Mouse (Mus musculus) myocyte (in vitro differentiated cells): ENCODE measurements around the gene Kazn. TPM values are rescaled to one million over a fixed set of nuclear protein-coding genes. Genes with fewer than 3 reads are reported as not detected.

ENCODE experiments used
- H3K27me3 ChIP-seq: one replicate; pipeline ENCODE4 v1.6.1; 2011; ENCODE audit not compliant: control insufficient read depth, insufficient read depth, insufficient read length
- H3K36me3 ChIP-seq: one replicate; pipeline ENCODE4 v1.6.1; 2011; ENCODE audit not compliant: control insufficient read depth, insufficient read depth
- H3K4me2 ChIP-seq: one replicate; pipeline ENCODE4 v1.6.1; 2011; ENCODE audit warnings: low read depth, control low read depth
- H3K4me3 ChIP-seq: one replicate; pipeline ENCODE4 v1.5.1; 2011; ENCODE audit warnings: mild to moderate bottlenecking, control low read depth, moderate library complexity
- H3K79me2 ChIP-seq: one replicate; pipeline ENCODE4 v1.6.1; 2011; ENCODE audit not compliant: control insufficient read depth, insufficient read depth
- H3ac ChIP-seq: one replicate; pipeline ENCODE4 v1.6.1; 2011; ENCODE audit not compliant: control insufficient read depth, insufficient read length
- CEBPB ChIP-seq: IDR thresholded peaks from 2 replicates; pipeline ENCODE4 v1.6.1; 2011; ENCODE audit warnings: mild to moderate bottlenecking, moderate library complexity; ENCODE audit not compliant: poor library complexity, insufficient read depth, severe bottlenecking
- E2F4 ChIP-seq: IDR thresholded peaks from one replicate; pipeline ENCODE4 v1.6.1; 2011; ENCODE audit warnings: mild to moderate bottlenecking, control low read depth, moderate library complexity; ENCODE audit not compliant: insufficient read depth
- MAX ChIP-seq: IDR thresholded peaks from one replicate; pipeline ENCODE4 v1.6.1; 2011; ENCODE audit warnings: low read depth, mild to moderate bottlenecking, control low read depth
- MYOD1 ChIP-seq, 3 experiments: IDR thresholded peaks; one replicate each; pipeline ENCODE4 v1.6.1; 2011; ENCODE audit warnings: control low read depth in 2 of 3, low read depth in 2 of 3, mild to moderate bottlenecking in 2 of 3, moderate library complexity in 1 of 3; ENCODE audit not compliant: insufficient read length in 2 of 3, control insufficient read depth in 1 of 3
- MYOG ChIP-seq, 3 experiments: IDR thresholded peaks; one replicate each; pipeline ENCODE4 v1.6.1; 2011; ENCODE audit warnings: control low read depth in 2 of 3, low read depth in 2 of 3, mild to moderate bottlenecking in 2 of 3; ENCODE audit not compliant: insufficient read length in 2 of 3, control insufficient read depth in 1 of 3, insufficient read depth in 1 of 3
- POLR2A ChIP-seq: IDR thresholded peaks from one replicate; pipeline ENCODE4 v1.6.1; 2011; ENCODE audit warnings: low read depth, mild to moderate bottlenecking, control low read depth, moderate library complexity; ENCODE audit not compliant: insufficient read length
- POLR2AphosphoS2 ChIP-seq: IDR thresholded peaks from one replicate; pipeline ENCODE4 v1.6.1; 2011; ENCODE audit warnings: low read depth, control low read depth; ENCODE audit not compliant: insufficient read length
- REST ChIP-seq: IDR thresholded peaks from one replicate; pipeline ENCODE4 v1.6.1; 2011; ENCODE audit warnings: mild to moderate bottlenecking, control low read depth, moderate library complexity; ENCODE audit not compliant: insufficient read depth, insufficient read length
- SRF ChIP-seq: IDR thresholded peaks from one replicate; pipeline ENCODE4 v1.6.1; 2011; ENCODE audit warnings: low read depth; ENCODE audit not compliant: control insufficient read depth, insufficient read length
- TCF12 ChIP-seq: IDR thresholded peaks from one replicate; pipeline ENCODE4 v1.6.1; 2011; ENCODE audit warnings: mild to moderate bottlenecking, control low read depth; ENCODE audit not compliant: poor library complexity, insufficient read depth, severe bottlenecking
- TCF3 ChIP-seq: IDR thresholded peaks from one replicate; pipeline ENCODE4 v1.6.1; 2011; ENCODE audit warnings: low read depth, control low read depth; ENCODE audit not compliant: insufficient read length
- USF1 ChIP-seq: IDR thresholded peaks from one replicate; pipeline ENCODE4 v1.6.1; 2011; ENCODE audit warnings: low read depth, mild to moderate bottlenecking, control low read depth, moderate library complexity
- polyA plus RNA-seq: library from polyadenylated mRNA; unstranded; fragments of >200 nt; fragmentation: generic; extraction: Trizol; gene quantifications from one replicate; pipeline ENCODE4 v1.2.1, GENCODE M21; 2012; ENCODE audit warnings: missing spikeins

Gene Kazn
- polyA plus RNA-seq, 1 experiment: not detected

GRCm38 (mm10) chr4:142088409-142088808 is 150.8 kb downstream of the Kazn start:
- H3K36me3 ChIP-seq: no peaks in the 10 kb centered on the region
- no peak overlapping the region for H3K4me3 ChIP-seq
- no peak overlapping the region for H3ac ChIP-seq
- H3K79me2 ChIP-seq: no peaks in the 10 kb centered on the region
- no peak overlapping the region for H3K4me2 ChIP-seq
- no peak for TF ChIP-seq MYOG (IDR thresholded peaks at IDR 0.05; ENCODE audit: control insufficient read depth in 1 of 3, insufficient read depth in 1 of 3, insufficient read length in 2 of 3, low read depth in 2 of 3)
- no peak for TF ChIP-seq SRF
- TF ChIP-seq MAX: no peak
- TF ChIP-seq REST: no peak
- TF ChIP-seq CEBPB: no peak
- TF ChIP-seq POLR2A: no peak
- TF ChIP-seq POLR2AphosphoS2: no peak
- TF ChIP-seq USF1: no peak
- TF ChIP-seq TCF12: no peak
- no peak for TF ChIP-seq MYOD1 (IDR thresholded peaks at IDR 0.05; ENCODE audit: control insufficient read depth in 1 of 3, insufficient read length in 2 of 3, low read depth in 2 of 3)
- TF ChIP-seq E2F4: no peak
- no peak for TF ChIP-seq TCF3
- H3K27me3 ChIP-seq: peaks cover 8% of the 10 kb centered on the region

DNA sequence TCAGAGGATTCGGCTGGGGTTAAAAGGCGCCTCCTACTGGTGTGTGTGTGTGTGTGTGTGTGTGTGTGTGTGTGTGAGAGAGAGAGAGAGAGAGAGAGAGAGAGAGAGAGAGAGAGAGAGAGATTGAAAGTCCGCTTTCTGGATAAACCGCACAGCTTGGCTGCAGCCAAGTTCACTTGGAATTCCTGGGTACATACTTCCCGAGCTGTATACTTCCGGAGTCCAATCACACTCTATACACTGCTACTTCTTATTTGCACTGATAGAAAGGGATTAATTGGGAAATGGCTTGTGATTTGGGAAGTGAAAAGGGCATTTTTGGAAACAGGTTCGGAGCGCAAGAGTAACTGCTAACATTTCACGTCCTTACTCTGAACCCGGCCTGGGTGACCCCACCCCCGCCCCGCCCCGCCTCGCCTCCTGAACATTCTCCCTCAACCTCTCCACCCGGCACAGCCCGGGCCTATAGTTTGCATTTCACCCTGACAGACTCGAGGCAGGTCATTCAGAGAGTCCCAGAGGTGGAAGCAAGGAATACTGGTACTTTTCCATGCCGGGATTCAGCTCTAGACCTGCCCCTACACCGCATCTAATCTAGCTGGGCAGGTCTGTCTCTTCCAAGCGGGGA is 154.2 kb downstream of the Kazn start:
- H3K4me2 ChIP-seq: no peak overlapping the region
- TF ChIP-seq POLR2AphosphoS2 (no peak), MYOG (IDR thresholded peaks at IDR 0.05; ENCODE audit: control insufficient read depth in 1 of 3, insufficient read depth in 1 of 3, insufficient read length in 2 of 3, low read depth in 2 of 3) (no peak), MYOD1 (IDR thresholded peaks at IDR 0.05; ENCODE audit: control insufficient read depth in 1 of 3, insufficient read length in 2 of 3, low read depth in 2 of 3) (no peak), USF1 (no peak), TCF3 (no peak), MAX (no peak), TCF12 (no peak), CEBPB (no peak), SRF (no peak), E2F4 (no peak), REST (no peak), POLR2A (no peak)
- H3K27me3 ChIP-seq: peaks cover 8% of the 10 kb centered on the region
- H3ac ChIP-seq: no peak overlapping the region
- no peaks in the 10 kb centered on the region for H3K36me3 ChIP-seq
- no peak overlapping the region for H3K4me3 ChIP-seq
- no peaks in the 10 kb centered on the region for H3K79me2 ChIP-seq

GRCm38 (mm10) chr4:142084131-142084899 is 154.9 kb downstream of the Kazn start, which contains the start of gene Tmem51:
Tmem51 (minus strand) TSS chr4:142084304.
- no peak within 1 kb of the TSS for H3K4me2 ChIP-seq
- H3ac ChIP-seq: no peak within 1 kb of the TSS
- H3K36me3 ChIP-seq: no peaks in the 10 kb centered on the region
- H3K79me2 ChIP-seq: no peaks in the 10 kb centered on the region
- H3K27me3 ChIP-seq: peaks cover 8% of the 10 kb centered on the region
- H3K4me3 ChIP-seq: no peak within 1 kb of the TSS
- TF ChIP-seq E2F4: no peak
- TF ChIP-seq USF1: no peak
- no peak for TF ChIP-seq SRF
- no peak for TF ChIP-seq POLR2AphosphoS2
- no peak for TF ChIP-seq CEBPB
- no peak for TF ChIP-seq MAX
- no peak for TF ChIP-seq MYOD1 (IDR thresholded peaks at IDR 0.05; ENCODE audit: control insufficient read depth in 1 of 3, insufficient read length in 2 of 3, low read depth in 2 of 3)
- TF ChIP-seq TCF3: no peak
- TF ChIP-seq REST: no peak
- TF ChIP-seq POLR2A: no peak
- TF ChIP-seq TCF12: no peak

DNA sequence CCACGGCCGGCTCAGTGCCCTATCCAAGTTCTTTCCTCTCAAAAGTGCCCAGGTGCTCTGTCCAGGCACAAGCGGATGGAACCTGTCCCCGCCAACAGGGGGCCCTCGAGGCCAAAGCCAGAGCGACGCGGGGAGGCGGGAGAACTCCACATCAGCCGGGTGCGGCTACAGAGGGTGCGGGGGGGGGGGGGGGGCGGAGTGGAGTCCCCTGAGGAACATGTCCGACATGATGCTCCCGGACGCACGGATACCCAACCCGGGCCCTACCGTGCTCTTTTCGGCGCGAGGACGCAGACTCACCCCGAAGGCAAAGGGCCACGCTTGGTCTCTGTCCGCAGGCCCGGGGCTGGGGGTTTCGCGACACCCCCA is 155.5 kb downstream of the Kazn start:
- H3ac ChIP-seq: no peak overlapping the region
- H3K4me3 ChIP-seq: no peak overlapping the region
- H3K27me3 ChIP-seq: peaks cover 8% of the 10 kb centered on the region
- no peak for TF ChIP-seq MYOG (IDR thresholded peaks at IDR 0.05; ENCODE audit: control insufficient read depth in 1 of 3, insufficient read depth in 1 of 3, insufficient read length in 2 of 3, low read depth in 2 of 3)
- TF ChIP-seq POLR2A: no peak
- no peak for TF ChIP-seq USF1
- TF ChIP-seq E2F4: no peak
- no peak for TF ChIP-seq POLR2AphosphoS2
- TF ChIP-seq SRF: no peak
- TF ChIP-seq REST: no peak
- no peak for TF ChIP-seq MAX
- TF ChIP-seq CEBPB: no peak
- TF ChIP-seq MYOD1 (IDR thresholded peaks at IDR 0.05; ENCODE audit: control insufficient read depth in 1 of 3, insufficient read length in 2 of 3, low read depth in 2 of 3): no peak
- no peak for TF ChIP-seq TCF12
- TF ChIP-seq TCF3: no peak
- no peaks in the 10 kb centered on the region for H3K79me2 ChIP-seq
- H3K4me2 ChIP-seq: no peak overlapping the region
- no peaks in the 10 kb centered on the region for H3K36me3 ChIP-seq
